Mouse (Mus musculus) neural tube, embryonic 14.5 days (tissue): ENCODE data around the gene Armc9. TPM values are rescaled to one million over a fixed set of nuclear protein-coding genes. Genes with fewer than 3 reads are reported as not detected.
A peak's percentile ranks its signal among the peaks of the same experiment; 100 is the strongest.

Experiments
- ATAC-seq: fragments of 200-750 bp; cut with Nextera tagmentation; 2 replicates; pipeline ENCODE4 v1.8.0; 2017; ENCODE audit warnings: low read depth, mild to moderate bottlenecking, moderate TSS enrichment, moderate library complexity
- H3K27ac ChIP-seq: fragments of 300-500 bp; sonication (generic); 2 replicates; pipeline ENCODE4 v1.5.1; 2014; ENCODE audit warnings: low read depth, mild to moderate bottlenecking, control low read depth, low read length, moderate library complexity, mixed read lengths
- H3K27me3 ChIP-seq: fragments of 300-500 bp; sonication (generic); 2 replicates; pipeline ENCODE4 v1.6.1; 2014; ENCODE audit warnings: low read length; ENCODE audit not compliant: control insufficient read depth, insufficient read depth
- H3K36me3 ChIP-seq: fragments of 300-500 bp; sonication (generic); 2 replicates; pipeline ENCODE4 v1.6.1; 2014; ENCODE audit warnings: low read length, mixed read lengths; ENCODE audit not compliant: control insufficient read depth, insufficient read depth
- H3K4me1 ChIP-seq: fragments of 300-500 bp; sonication (generic); 2 replicates; pipeline ENCODE4 v1.6.1; 2014; ENCODE audit warnings: low read length; ENCODE audit not compliant: control insufficient read depth, insufficient read depth
- H3K4me2 ChIP-seq: fragments of 300-500 bp; sonication (generic); 2 replicates; pipeline ENCODE4 v1.6.1; 2014; ENCODE audit warnings: mild to moderate bottlenecking, low read depth, low read length, control low read depth
- H3K4me3 ChIP-seq: fragments of 300-500 bp; sonication (generic); 2 replicates; pipeline ENCODE4 v1.5.1; 2014; ENCODE audit warnings: low read depth, low read length, control low read depth, mixed read lengths
- H3K9ac ChIP-seq: fragments of 300-500 bp; sonication (generic); replicated peaks from 2 replicates; pipeline ENCODE4 v1.6.1; 2014; ENCODE audit warnings: low read depth, mild to moderate bottlenecking, control low read depth, low read length, mixed read lengths
- H3K9me3 ChIP-seq: fragments of 300-500 bp; sonication (generic); 2 replicates; pipeline ENCODE4 v1.6.1; 2016; ENCODE audit warnings: low read length; ENCODE audit not compliant: control insufficient read depth
- WGBS: fragments of 180-500 bp; shearing (Covaris S2); extraction: QIAGEN DNeasy Blood & Tissue Kit; methylation state at CpG from one replicate; pipeline ENCODE4 v1.1.7; 2014; 5-methylcytosine and 5-hydroxymethylcytosine counted together
- polyA plus RNA-seq: library from polyadenylated mRNA; unstranded; fragments of >200 nt; fragmentation: Nextera tagmentation; extraction: Ambion mirVana; gene quantifications from 2 replicates; pipeline ENCODE4 v1.2.1, GENCODE M21; 2014

Gene Armc9
- polyA plus RNA-seq, 1 experiment from 2014 or later = 38.4 TPM

GRCm38 (mm10) chr1:86293091-86293490 lies 138.5 kb downstream of the Armc9 start:
- H3K9me3 ChIP-seq = no peaks in the 10 kb centered on the region
- no peak overlapping the region for H3K27ac ChIP-seq
- no peak overlapping the region for H3K4me3 ChIP-seq
- ATAC-seq = no peak
- no peaks in the 10 kb centered on the region for H3K4me1 ChIP-seq
- no peak overlapping the region for H3K4me2 ChIP-seq
- H3K36me3 ChIP-seq = no peaks in the 10 kb centered on the region
- H3K27me3 ChIP-seq = no peaks in the 10 kb centered on the region
- WGBS = 97% methylated on average over 3 of the region's 3 CpGs
- no peak overlapping the region for H3K9ac ChIP-seq

- no peak for ATAC-seq
- Histone ChIP-seq H3K27me3 (no peaks in the 10 kb centered on the region), H3K4me2 (no peak overlapping the region), H3K4me3 (no peak overlapping the region), H3K27ac (no peak overlapping the region), H3K36me3 (no peaks in the 10 kb centered on the region), H3K9ac (no peak overlapping the region), H3K9me3 (no peaks in the 10 kb centered on the region), H3K4me1 (no peaks in the 10 kb centered on the region)
- 87% methylated on average over 5 of the region's 5 CpGs for WGBS
Observed at GRCm38 (mm10) chr1:86293868-86294267, 139.3 kb downstream of the Armc9 start.

GRCm38 (mm10) chr1:86294472-86294871 lies 139.9 kb downstream of the Armc9 start:
- H3K27ac ChIP-seq = no peak overlapping the region
- WGBS = 8% methylated on average over 4 of the region's 4 CpGs
- no peak overlapping the region for H3K9ac ChIP-seq
- no peaks in the 10 kb centered on the region for H3K27me3 ChIP-seq
- no peaks in the 10 kb centered on the region for H3K9me3 ChIP-seq
- no peak overlapping the region for H3K4me3 ChIP-seq
- no peak overlapping the region for H3K4me2 ChIP-seq
- ATAC-seq = no peak; the same call in 1 of the 2 replicates
- H3K4me1 ChIP-seq = no peaks in the 10 kb centered on the region
- no peaks in the 10 kb centered on the region for H3K36me3 ChIP-seq

GRCm38 (mm10) chr1:86300093-86300492 lies 145.5 kb downstream of the Armc9 start:
- Histone ChIP-seq H3K27me3 (peaks cover 20% of the 10 kb centered on the region; the same call in 1 of the 2 replicates), H3K4me1 (0 out of 2 replicates have a peak, but pooled peaks cover 2% of the 10 kb centered on the region), H3K27ac (no peak overlapping the region), H3K36me3 (no peaks in the 10 kb centered on the region), H3K4me2 (no peak overlapping the region), H3K9ac (no peak overlapping the region), H3K9me3 (no peaks in the 10 kb centered on the region), H3K4me3 (no peak overlapping the region)
- ATAC-seq = no peak
- 8% methylated on average over 2 of the region's 2 CpGs for WGBS

- Histone ChIP-seq H3K9ac (no peak overlapping the region), H3K4me2 (no peak overlapping the region), H3K9me3 (no peaks in the 10 kb centered on the region), H3K27me3 (peaks cover 20% of the 10 kb centered on the region; the same call in 1 of the 2 replicates), H3K36me3 (no peaks in the 10 kb centered on the region), H3K4me1 (0 out of 2 replicates have a peak, but pooled peaks cover 2% of the 10 kb centered on the region), H3K4me3 (no peak overlapping the region), H3K27ac (no peak overlapping the region)
- no peak for ATAC-seq
- WGBS = 49% methylated on average over 7 of the region's 7 CpGs
Observed at GRCm38 (mm10) chr1:86300731-86301130, 146.2 kb downstream of the Armc9 start.

GRCm38 (mm10) chr1:86301221-86302091 lies 146.9 kb downstream of the Armc9 start:
- no peak overlapping the region for H3K9ac ChIP-seq
- H3K4me2 ChIP-seq = no peak overlapping the region
- H3K27ac ChIP-seq = no peak overlapping the region
- H3K4me1 ChIP-seq = 0 out of 2 replicates have a peak, but pooled peaks cover 2% of the 10 kb centered on the region
- H3K27me3 ChIP-seq = peaks cover 20% of the 10 kb centered on the region; the same call in 1 of the 2 replicates
- H3K9me3 ChIP-seq = no peaks in the 10 kb centered on the region
- no peak for ATAC-seq
- 48% methylated on average over 6 of the region's 6 CpGs for WGBS
- no peaks in the 10 kb centered on the region for H3K36me3 ChIP-seq
- H3K4me3 ChIP-seq = no peak overlapping the region

- no peak for ATAC-seq
- 0 out of 2 replicates have a peak, but pooled peaks cover 2% of the 10 kb centered on the region for H3K4me1 ChIP-seq
- whole genome bisulfite sequencing = 21% methylated on average over 6 of the region's 6 CpGs
- H3K27me3 ChIP-seq = peaks cover 20% of the 10 kb centered on the region; the same call in 1 of the 2 replicates
- H3K27ac ChIP-seq = no peak within 1 kb of the TSS
- H3K36me3 ChIP-seq = no peaks in the 10 kb centered on the region
- H3K9ac ChIP-seq = peak within 1 kb of the TSS; percentile 66
- H3K4me3 ChIP-seq = peak within 1 kb of the TSS; percentile 60
- peak within 1 kb of the TSS; percentile 98 for H3K4me2 ChIP-seq
- H3K9me3 ChIP-seq = no peaks in the 10 kb centered on the region
Observed at GRCm38 (mm10) chr1:86302532-86302931, 148.0 kb downstream of the Armc9 start, which contains the start of gene B3gnt7. Gene B3gnt7, plus strand, starts transcription at chr1:86302832.

- no peaks in the 10 kb centered on the region for H3K36me3 ChIP-seq
- no peak overlapping the region for H3K27ac ChIP-seq
- 0 out of 2 replicates have a peak, but pooled peaks cover 2% of the 10 kb centered on the region for H3K4me1 ChIP-seq
- H3K27me3 ChIP-seq = peaks cover 20% of the 10 kb centered on the region; the same call in 1 of the 2 replicates
- under 1% methylated on average over 63 of the region's 65 CpGs for WGBS
- H3K4me3 ChIP-seq = peak overlapping the region; percentile 60
- H3K9me3 ChIP-seq = no peaks in the 10 kb centered on the region
- peak; percentile 81 for ATAC-seq
- H3K9ac ChIP-seq = peak overlapping the region; percentile 66
- peak overlapping the region; percentile 98 for H3K4me2 ChIP-seq
Observed at GRCm38 (mm10) chr1:86303063-86303872, 148.7 kb downstream of the Armc9 start.
